Mouse (Mus musculus): ENCODE data around the gene Gpsm3. TPM values are rescaled to one million over a fixed set of nuclear protein-coding genes. Genes with fewer than 3 reads are reported as not detected.
"Not testable (repeated sequence)": the region's sequence is repeated elsewhere in the genome, so short reads cannot be mapped to it uniquely, and the experiment has no call there.

Gpsm3 gene
- total RNA-seq (2015; ENCODE audit: low replicate concordance) (21.8 and 24.1 TPM in 2 replicates), total RNA-seq (2017; ENCODE audit: low replicate concordance) (4.9 and 22.2 TPM in 2 replicates)

DNA sequence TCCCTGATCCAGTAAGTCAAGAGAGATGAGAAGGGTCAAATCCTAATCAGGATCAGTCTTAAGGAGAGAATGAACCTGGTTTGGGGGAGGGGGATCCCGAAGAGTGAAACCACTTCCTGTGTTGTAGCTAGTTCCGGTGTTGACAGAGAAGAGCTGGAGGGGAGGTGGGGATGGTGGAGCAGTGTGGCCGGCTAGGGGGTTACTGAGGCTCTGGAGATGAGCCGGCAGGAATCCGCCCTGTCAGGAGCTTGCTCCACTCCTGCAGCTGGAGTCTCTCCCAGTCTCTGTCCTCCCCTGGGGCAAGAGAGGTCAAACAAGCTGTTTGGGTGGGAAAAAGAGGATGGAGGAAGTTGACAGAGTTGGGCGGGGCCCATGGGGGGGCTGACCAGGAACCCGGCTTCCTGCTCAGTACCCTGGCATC is at the start of gene Gpsm3:
TSS of gene Gpsm3 (plus strand) at position 126 of the 421 bp plus-strand sequence.
- no peak for ATAC-seq (replicated peaks; ENCODE audit: low FRiP score, poor library complexity, severe bottlenecking)

DNA sequence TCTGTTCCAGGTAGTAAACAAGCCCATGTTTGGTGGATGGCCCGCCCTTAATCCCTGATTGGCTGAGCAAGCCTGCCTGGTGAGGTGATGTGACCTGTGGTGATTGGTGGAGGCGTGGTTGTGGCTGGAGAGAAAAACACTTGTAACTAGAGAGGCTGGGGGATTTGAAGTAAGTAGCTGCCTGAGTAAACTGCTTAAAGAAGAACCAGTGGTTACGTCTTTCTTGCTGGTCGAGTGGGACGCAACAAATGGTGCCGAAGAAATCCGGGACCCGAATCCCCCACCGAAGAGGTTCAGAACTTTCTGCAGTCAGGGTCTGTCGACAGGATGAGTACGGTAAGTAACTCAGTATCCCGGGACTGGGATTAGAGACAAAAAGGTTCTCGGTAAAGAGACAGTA is 46.0 kb upstream of the Gpsm3 start:
- not testable (repeated sequence) for ATAC-seq (replicated peaks; ENCODE audit: low FRiP score, poor library complexity, severe bottlenecking)

DNA sequence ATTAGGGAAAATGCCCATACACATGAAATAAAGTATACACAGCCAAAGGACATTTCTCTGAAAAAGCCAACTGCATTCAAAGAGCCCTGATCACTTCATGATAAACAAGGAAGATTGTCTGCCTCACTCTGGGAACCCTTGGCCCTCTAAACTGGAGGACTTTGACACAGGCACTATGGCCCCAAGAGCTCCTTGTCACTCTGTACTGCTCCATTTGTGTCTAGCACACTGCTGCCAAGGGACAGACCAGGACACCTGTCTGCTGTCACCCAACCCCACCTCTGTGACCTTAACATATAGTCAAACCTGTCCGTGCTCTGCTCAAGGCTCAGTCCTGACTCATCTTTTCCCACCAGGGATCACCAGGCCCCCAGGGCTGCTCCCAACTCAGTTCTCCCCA is 42.8 kb upstream of the Gpsm3 start:
- no peak for ATAC-seq (replicated peaks; ENCODE audit: low FRiP score, poor library complexity, severe bottlenecking)

DNA sequence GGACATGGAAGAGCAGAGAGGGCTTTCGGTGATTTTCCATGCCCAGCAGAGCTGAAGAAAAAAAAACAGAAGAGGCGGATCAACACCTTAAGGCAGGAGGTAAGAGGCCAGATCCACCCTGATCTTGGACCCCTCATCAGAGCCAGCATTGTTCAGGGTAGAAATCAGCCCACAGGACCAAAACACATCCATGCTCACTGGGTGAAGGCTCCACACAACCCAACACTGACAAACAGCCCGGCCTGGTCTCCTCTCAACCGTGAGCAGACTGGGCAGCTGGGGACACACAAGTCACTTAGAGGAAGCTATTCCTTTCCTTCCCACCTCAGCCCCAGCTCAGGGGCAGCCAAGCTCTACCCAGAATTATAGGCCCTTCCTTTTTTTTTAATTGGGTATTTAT is 42.0 kb upstream of the Gpsm3 start:
- ATAC-seq (replicated peaks; ENCODE audit: low FRiP score, poor library complexity, severe bottlenecking), result no peak

DNA sequence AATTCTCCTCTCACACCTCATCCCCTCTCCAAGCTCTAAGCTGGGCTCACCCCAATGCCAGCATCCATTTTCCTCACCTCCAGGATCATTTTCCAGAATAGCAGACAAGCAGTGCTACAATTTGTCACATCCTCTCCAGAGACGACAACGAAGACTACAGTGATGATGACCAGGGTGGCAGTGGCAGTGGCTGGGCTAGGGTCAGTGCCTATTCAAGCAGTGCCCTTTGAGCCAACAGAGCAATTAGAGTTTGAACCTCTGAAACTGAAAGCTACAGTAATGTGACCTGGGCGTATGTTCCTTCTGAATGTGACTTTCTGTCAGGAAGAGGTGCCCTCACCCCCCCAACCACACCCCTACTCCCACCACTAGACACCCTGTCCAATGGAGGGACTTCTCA is 40.5 kb upstream of the Gpsm3 start:
- ATAC-seq (replicated peaks; ENCODE audit: low FRiP score, poor library complexity, severe bottlenecking), result no peak

DNA sequence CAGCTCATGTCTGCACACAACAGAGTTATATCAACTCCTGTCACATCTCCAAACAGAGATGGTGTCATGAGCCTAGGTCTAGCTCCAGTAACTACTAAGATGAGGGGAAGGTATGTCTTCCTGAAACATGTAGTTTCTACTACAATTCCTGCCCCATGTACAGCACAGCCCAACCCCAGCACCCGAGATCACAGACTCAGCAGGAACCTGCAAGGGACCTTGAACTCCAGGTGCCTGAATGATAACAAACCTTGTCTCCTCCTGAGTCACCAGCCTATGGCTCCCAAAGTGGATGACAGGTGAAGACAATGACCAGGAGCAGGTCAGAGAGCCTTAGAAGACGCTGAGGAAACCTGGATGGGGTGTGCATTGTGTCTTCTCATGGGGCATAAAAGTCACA is 39.8 kb upstream of the Gpsm3 start:
- no peak for ATAC-seq (replicated peaks; ENCODE audit: low FRiP score, poor library complexity, severe bottlenecking)

DNA sequence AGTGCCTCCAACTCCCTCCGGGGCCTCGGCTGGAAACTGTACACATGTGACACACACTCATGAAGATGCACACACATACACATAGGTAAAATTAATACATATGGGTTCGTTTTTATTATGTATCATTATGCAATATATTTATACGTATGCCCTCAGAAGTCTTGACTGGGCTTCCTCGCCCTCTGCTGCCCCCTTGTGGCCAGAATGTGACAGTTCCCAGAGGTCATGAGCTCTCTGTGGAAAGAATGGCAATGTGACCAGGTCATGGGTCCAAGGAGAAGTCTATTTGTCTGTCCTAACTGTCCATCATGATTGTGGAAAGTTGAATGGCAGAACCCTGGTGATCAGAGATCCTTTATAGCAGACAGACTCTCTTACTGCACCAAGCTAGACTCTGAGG is 34.1 kb upstream of the Gpsm3 start:
- peak; percentile 64; the same call in 1 of the 2 replicates for ATAC-seq (replicated peaks; ENCODE audit: low FRiP score, poor library complexity, severe bottlenecking)

DNA sequence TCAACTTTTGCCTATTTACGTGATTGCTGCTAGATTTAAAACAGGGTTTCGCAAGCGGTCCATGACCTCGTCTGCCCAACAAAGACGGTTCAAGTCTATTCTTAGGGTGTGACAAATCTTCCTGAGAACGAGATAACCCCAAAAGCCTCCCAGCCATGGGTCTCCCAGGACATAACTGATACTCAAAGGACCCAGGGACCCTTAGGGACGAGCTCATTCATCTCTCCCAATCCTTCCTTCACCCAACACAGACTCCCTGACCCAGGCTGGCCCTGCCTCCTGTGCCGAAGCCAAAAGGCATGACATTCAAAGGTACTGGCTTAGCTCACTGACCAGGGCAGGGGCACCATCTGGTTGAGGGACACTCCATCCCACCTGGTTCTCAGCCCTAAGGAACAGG is 33.2 kb upstream of the Gpsm3 start:
- no peak for ATAC-seq (replicated peaks; ENCODE audit: low FRiP score, poor library complexity, severe bottlenecking)

DNA sequence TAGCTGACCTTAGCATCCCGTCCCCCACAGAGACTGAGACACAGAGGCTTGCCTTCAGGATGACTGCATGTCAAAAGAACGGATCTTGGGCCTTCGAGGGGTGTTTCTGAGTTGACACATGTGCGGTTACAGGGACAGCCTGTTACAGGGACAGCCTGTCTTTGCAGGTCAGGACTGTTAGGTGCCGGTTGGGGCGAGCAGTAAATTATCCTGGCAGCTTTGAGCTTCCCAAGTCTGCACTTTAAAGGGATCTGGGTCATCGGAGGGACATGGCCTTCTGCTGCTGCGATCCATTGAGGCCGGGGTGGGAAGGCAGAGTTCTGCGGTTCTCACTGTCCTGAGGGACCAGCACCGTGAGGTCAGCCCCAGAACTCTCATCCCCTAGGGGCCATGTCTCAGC is 32.2 kb upstream of the Gpsm3 start:
- ATAC-seq (replicated peaks; ENCODE audit: low FRiP score, poor library complexity, severe bottlenecking), result no peak

DNA sequence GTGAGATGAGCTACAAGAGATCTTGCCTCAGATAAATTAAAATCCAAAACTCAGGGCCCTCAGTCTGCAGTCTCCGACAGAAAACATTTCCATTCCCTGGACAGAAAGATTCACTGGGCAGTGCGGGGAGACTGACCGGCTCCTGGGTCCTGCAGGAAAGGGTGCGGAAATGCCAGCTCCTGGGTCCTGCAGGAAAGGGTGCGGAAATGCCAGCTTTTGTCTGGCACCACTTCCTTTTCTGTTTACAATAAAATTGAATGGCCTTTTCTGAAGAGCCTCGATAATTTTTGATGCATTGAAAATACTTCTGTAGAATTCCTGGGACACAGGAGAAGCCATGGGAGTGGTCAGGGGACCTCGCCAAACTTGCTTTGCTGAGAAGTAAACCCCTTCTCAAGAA is 30.5 kb upstream of the Gpsm3 start:
- ATAC-seq (replicated peaks; ENCODE audit: low FRiP score, poor library complexity, severe bottlenecking), result no peak

DNA sequence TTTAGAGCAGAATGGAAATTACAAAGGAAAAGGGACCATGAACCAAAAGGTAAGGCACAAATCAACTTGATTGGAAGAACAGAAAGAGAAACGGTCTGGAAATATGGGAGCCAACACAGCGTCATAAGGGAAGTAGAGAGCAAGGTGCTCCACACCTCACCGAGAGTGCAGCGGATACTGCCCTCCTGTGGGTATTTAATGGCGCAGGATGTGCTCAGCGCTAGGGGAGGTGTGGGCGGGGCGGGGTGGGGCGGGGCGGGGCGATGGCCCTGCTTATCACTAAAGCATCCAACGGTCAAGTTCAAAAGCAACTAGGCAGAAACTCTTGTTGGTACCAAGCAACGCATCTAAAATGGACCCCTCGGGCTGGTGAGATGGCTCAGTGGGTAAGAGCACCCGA is 29.7 kb upstream of the Gpsm3 start:
- no peak for ATAC-seq (replicated peaks; ENCODE audit: low FRiP score, poor library complexity, severe bottlenecking)

DNA sequence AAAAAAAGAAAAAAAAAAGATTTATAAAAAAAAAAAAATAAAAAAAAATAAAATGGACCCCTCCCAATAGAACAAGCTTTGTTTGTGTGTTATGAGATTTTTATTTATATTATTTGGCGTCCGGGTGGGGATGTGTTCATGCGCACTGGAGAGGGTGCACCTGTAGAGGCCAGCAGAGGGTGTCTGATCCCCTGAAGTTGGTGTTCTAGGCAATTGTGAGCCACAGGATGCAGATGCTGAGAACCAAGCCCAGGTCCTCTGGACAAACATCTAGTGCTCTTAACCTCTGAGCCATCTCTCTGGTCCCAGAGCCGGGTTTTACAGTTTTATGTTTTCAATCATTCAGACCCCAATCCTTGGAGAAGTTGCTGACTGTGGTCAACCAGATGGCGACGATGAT is 29.2 kb upstream of the Gpsm3 start:
- no peak for ATAC-seq (replicated peaks; ENCODE audit: low FRiP score, poor library complexity, severe bottlenecking)

DNA sequence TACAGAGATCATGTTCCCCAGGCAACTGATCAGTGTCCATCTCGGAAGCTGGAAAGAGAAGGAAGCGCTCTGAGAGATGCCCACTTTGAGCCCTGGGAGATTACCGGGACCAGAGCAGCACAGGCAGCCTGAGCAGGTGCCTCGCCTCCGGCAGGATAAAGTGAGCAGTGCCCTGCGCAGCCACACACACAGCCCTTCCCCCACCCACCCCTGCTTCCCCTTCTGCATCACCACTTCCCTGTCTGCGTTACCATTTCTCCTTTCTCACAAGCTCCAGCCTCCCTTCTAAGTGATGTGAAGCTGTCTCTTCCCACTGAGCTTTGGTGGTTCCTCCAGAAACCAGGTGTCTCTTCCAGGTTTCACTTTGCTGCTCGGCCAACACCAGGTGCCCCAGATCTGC is 28.4 kb upstream of the Gpsm3 start:
- no peak for ATAC-seq (replicated peaks; ENCODE audit: low FRiP score, poor library complexity, severe bottlenecking)

DNA sequence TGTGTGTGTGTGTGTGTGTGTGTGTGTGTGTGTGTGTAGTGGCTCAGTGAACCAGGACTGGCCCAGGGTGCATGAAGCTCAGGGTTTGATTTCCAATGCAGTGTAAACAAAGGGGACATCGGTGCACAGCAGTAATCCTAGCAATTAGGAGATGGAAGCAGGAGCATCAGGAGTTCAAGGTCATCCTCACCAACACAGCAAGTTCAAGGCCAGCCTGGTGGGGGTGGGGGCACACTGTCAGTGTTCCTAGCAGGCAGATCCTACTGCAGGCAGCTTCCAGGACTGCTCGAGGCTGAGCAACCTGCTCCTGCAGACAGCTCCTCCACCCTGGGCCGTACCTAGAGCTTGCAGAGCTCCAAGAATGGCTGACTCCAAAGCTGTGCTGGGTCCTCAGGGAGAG is 27.0 kb upstream of the Gpsm3 start:
- no peak for ATAC-seq (replicated peaks; ENCODE audit: low FRiP score, poor library complexity, severe bottlenecking)

DNA sequence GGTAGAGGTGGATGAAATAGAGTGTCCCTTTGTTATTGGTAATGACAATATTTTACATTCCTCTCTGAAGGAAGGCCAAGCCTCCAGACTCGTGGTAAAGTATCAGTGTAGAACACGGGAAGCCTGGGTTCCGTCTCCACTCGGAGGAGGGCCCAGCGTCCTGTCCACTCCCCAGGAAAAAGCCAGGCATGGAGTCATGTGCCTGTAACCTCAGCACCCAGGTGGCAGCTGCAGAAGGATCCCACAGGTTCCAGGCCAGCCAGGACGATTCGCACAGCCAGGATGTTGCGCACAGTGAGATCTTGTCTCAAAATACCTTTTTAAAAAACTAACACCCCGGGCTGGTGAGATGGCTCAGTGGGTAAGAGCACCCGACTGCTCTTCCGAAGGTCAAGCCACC is 26.3 kb upstream of the Gpsm3 start:
- no peak for ATAC-seq (replicated peaks; ENCODE audit: low FRiP score, poor library complexity, severe bottlenecking)

DNA sequence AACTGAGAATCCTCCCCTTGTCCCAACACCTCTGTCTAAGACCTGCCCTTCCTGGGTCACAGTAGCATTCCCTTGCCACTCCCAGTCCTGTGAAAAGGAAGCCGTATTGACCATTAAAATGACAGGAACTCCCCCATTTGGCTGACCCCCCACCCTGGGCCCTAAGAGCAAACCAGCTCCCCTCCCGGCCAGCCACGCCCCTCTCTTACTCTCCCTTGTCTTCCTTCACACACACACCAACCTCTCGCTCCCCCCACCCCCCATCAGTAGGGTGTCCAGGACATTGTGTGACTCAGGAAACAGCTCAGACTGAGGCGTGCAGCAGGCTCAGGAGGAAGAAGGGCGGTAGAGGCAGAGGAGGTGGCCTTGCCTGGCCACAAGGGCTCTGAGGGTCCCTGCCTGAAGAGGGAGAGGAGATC is 25.6 kb upstream of the Gpsm3 start, which contains the start of gene Notch4:
TSS of gene Notch4 (plus strand) at position 266 of the 419 bp plus-strand sequence.
- no peak for ATAC-seq (replicated peaks; ENCODE audit: low FRiP score, poor library complexity, severe bottlenecking)

DNA sequence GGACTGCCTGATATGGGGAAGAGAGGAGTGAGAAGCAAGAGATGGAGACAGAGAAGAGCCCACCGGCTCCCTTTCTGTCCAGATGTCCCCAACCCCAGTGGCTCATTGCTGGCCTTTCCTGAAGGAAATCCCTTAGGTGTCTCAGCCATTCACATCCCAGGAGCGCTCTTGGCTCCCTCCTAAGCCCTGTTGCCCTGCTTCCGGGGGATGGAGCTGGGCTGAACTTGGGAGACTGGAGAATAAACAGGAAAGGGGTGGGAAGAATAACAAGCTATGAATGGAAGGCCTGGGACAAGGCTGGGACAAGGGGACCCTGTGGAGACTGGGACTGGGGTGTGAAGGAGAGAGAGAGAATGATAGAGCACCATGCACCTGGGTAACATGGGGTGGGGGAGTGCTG is 24.8 kb upstream of the Gpsm3 start:
- ATAC-seq (replicated peaks; ENCODE audit: low FRiP score, poor library complexity, severe bottlenecking), result no peak

DNA sequence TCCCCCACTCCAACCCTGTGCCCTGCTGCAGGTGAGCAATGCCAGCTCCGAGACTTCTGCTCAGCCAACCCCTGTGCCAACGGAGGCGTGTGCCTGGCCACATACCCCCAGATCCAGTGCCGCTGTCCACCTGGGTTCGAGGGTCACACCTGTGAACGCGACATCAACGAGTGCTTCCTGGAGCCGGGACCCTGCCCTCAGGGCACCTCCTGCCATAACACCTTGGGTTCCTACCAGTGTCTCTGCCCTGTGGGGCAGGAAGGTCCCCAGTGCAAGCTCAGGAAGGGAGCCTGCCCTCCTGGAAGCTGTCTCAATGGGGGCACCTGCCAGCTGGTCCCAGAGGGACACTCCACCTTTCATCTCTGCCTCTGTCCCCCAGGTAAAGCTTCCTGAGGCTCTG is 22.3 kb upstream of the Gpsm3 start:
- ATAC-seq (replicated peaks; ENCODE audit: low FRiP score, poor library complexity, severe bottlenecking), result no peak

DNA sequence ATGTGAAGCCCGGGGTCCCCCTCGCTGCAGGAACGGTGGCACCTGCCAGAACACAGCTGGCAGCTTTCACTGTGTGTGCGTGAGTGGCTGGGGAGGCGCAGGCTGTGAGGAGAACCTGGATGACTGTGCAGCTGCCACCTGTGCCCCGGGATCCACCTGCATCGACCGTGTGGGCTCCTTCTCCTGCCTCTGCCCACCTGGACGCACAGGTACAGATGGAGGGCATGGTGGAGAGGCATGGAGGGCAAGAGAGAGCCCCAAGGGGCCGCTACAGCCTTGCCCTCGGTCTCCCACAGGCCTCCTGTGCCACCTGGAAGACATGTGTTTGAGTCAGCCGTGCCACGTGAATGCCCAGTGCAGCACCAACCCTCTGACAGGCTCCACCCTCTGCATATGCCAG is 21.2 kb upstream of the Gpsm3 start:
- no peak for ATAC-seq (replicated peaks; ENCODE audit: low FRiP score, poor library complexity, severe bottlenecking)

DNA sequence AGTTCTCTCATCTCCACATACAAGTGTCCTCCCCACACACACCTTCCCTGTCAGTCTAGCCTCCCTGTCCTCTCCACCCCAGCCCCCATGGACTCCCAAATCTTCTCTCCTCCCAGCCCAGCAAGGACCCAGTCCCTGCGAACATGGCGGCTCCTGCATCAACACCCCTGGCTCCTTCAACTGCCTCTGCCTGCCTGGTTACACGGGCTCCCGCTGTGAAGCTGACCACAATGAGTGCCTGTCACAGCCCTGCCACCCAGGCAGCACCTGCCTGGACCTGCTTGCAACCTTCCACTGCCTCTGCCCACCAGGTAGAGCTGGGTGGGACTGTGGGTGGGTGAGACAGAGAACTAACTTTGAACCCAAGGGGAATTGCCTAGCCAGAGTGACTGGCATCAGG is 19.7 kb upstream of the Gpsm3 start:
- ATAC-seq (replicated peaks; ENCODE audit: low FRiP score, poor library complexity, severe bottlenecking), result no peak

DNA sequence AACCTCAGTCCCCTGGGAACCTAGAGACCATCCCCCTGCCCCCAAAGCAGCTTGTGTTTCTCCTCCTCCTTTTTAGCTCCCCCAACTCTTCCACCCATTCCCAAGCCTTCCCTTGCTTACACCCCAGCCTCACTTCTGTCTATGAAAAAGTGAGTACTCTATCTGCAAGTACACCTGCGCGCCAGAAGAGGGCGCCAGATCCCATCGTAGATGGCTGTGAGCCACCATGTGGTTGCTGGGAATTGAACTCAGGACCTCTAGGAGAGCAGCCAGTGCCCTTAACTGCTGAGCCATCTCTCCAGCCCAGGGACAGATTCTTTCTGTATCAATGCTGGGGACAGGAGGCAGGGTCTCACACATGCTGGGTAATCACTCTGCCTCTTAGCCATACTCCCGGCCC is 17.7 kb upstream of the Gpsm3 start:
- ATAC-seq (replicated peaks; ENCODE audit: low FRiP score, poor library complexity, severe bottlenecking), result peak; percentile 36; the same call in 1 of the 2 replicates

DNA sequence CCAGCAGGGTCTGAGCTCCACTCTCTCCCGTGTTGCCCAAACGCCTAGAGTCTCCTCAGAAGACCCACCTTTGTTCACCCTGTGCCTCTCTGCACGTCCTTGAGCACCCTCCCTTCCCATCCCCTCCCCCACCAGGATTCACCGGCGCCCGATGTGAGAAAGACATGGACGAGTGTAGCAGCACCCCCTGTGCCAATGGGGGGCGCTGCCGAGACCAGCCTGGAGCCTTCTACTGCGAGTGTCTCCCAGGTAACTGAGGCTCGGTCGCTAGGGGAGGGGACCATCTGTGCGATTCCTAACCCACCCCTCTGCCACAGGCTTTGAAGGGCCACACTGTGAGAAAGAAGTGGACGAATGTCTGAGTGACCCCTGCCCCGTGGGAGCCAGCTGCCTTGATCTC is 17.2 kb upstream of the Gpsm3 start:
- no peak for ATAC-seq (replicated peaks; ENCODE audit: low FRiP score, poor library complexity, severe bottlenecking)

DNA sequence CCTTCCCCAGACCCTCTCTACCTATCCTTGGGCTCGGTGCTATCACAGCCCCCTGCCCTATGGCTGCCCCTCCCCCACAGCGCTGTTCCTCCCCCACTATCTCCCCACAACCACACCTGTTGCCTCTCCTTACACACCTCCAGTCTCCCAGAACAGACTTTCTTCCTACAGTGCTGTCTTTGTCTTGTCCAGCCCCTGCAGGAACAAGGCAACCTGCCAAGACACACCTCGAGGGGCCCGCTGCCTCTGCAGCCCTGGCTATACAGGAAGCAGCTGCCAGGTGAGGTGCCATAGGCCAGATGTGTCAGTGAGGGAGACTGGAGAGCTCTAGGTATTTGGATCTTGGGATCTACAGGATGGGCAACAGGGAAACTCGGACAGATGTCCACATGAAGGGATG is 13.0 kb upstream of the Gpsm3 start:
- ATAC-seq (replicated peaks; ENCODE audit: low FRiP score, poor library complexity, severe bottlenecking), result no peak
